Mouse (Mus musculus) c-Kit-positive CD71-negative TER-119-negative erythroid progenitor cells, embryonic 14.5 days (primary cell): ENCODE measurements around the gene Ppp1r13b.
"Not testable (repeated sequence)": the region's sequence is repeated elsewhere in the genome, so short reads cannot be mapped to it uniquely, and the experiment has no call there.

Source experiments
- DNase-seq: peaks from one replicate; pipeline ENCODE4 v3.0.0-alpha.2; 2013; ENCODE audit warnings: low read depth

Gene Ppp1r13b

DNA sequence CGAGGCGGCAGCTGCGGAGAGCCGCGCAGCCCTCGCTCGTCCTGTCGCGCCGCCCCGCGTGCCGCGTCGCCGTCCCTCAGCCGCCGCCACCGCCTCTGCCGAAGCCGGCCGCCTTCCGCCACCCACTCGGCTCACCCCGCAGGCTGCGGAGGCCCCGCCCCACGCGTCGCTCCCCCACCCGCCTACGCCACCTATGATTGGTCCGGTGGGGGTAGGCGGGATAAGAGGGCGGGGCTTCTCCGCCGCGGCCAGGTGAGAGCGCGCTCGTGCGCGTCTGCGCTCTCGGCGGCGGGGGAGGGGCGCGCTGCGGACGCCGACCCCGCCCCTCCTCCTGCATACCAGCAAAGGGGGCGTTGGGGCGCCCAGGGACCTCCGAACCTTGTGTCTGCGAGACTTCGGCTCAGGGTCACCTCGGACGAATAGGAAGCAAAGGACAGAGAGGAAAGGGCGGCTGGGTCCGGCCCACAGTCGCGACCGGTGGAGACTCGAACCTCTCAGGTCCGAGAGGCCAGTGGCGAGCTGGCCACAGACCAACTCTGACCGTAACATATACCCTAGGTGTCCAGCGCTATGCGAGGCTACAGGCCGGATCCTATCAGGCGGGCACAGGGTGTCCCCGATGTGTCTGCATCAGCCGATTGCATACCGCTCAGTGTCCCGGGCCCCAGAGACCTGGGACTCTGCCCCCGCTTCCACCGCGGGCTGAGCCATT is at the start of gene Ppp1r13b:
Gene Ppp1r13b (minus strand): TSS at position 141 of the 712 bp plus-strand sequence.
- peak; percentile 80 for DNase-seq

- no peak for DNase-seq
These were observed 48.3 kb upstream of the Ppp1r13b start for GRCm38 (mm10) chr12:111956173-111956572.

GRCm38 (mm10) chr12:111951701-111952100 is 43.8 kb upstream of the Ppp1r13b start:
- DNase-seq: no peak

DNA sequence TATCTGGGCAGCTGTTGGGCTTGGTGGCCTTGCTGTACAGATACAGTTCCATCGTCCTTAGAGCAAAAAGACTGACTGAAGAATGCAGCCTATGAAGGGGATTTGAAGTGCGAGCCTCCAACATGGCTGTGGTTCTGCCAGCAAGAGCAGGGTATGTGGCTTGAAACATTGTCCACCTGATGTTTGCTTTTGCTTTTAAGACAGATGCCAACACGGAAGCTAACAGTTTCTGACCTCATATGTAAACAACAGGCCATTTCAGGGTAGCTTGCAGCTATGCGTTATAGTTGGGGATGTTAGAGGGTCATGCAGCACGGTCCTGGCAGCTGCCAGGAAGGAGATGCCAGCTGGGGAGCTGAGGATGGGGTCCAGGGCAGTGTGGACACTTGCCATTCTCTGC is 42.6 kb upstream of the Ppp1r13b start:
- DNase-seq: no peak

- DNase-seq: peak; percentile 70
These were observed 38.8 kb upstream of the Ppp1r13b start for GRCm38 (mm10) chr12:111946716-111947115.

DNA sequence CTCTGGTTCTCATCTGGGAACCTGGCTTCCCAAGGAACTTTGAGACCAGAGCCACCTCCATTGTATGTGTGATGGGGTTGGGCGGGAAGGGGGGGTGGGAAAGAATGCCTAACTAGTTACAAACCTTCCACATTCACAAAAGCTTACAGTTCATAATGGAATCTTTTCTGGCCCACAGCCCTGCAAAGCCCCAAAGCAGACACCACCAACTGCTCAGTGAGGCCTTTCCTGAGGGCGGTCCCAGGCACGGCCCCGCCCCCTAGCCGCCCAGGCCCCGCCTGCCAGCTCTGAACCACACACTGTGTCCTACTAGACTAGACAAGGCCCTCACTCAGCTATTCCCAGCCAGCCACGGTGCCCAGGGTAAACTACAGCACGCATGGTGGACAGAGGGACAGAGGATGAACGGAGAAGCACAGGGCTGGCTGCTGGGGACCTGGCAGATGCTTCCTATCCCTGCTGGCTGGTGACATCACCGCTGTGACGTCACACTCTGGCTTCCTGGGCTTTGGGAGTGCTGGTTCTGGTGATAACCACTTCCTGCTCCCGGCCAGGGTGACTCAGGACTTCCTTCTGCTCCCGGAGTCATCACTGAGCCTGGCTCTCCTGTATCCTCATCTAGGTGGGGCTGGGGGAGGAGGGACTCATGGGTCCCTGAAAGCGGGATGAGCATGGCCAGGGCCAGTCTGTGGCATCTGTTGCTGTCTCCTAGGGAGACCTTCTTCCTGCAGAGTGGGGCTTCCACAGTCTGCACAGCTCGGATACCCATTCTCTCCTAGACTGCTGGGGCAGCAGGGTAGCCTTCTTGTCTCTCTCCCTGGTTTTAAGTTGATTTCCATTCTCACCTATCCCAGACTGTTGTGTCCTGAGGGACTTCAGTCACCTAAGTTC is 38.1 kb upstream of the Ppp1r13b start:
- not testable (repeated sequence) for DNase-seq

- no peak for DNase-seq
These were observed 37.2 kb upstream of the Ppp1r13b start for GRCm38 (mm10) chr12:111945115-111945514.

DNA sequence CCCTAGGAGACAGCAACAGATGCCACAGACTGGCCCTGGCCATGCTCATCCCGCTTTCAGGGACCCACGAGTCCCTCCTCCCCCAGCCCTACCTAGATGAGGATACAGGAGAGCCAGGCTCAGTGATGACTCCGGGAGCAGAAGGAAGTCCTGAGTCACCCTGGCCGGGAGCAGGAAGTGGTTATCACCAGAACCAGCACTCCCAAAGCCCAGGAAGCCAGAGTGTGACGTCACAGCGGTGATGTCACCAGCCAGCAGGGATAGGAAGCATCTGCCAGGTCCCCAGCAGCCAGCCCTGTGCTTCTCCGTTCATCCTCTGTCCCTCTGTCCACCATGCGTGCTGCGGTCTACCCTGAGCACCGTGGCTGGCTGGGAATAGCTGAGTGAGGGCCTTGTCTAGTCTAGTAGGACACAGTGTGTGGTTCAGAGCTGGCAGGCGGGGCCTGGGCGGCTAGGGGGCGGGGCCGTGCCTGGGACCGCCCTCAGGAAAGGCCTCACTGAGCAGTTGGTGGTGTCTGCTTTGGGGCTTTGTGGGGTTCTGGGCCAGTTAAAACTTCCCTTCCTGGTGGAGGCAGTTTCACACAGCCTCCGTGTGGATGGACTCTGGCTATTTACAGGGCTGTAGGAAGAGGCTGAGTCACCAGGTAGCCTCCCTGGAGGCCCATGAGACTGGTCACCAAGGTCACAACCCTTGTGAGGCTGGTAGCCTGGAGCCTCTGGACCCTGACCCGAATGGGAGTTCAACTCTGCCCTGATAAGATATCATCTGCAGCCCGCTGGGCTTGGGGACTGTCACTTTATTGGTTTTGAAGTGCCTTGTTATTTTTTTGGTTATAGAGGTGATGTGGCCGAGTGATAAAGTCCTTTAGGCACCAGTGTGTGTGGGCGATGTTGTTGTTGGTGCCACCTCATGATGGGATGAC is 36.4 kb upstream of the Ppp1r13b start:
- DNase-seq: not testable (repeated sequence)

GRCm38 (mm10) chr12:111943421-111944064 is 35.6 kb upstream of the Ppp1r13b start:
- no peak for DNase-seq

DNA sequence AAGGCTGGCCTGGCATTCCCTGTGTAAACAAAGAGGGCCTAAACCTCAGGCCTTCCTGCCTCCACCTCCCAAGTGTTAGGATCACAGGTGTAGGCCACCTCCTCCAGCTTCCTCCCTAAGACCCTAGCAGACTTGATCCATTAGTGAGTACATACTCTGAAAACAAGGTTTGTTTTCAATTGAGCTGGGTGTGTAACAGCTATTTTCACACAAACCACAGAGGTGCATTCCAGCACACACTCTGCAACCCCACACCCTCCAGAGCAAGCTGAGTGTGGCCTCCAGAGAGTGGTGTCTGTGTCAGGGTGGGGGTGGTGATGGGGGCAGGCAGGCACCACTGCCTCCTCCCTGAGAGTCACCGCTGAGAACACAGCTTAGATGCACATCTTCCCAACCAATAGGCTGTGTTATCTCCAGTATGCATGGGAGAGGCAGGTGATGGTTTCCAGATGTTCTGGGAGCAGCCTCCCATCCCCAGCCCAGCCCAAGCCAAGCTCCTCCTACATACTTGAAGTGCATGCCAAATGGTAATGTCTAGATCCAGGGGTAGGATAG is 30.8 kb upstream of the Ppp1r13b start:
- no peak for DNase-seq

GRCm38 (mm10) chr12:111936706-111937550 is 29.0 kb upstream of the Ppp1r13b start:
- no peak for DNase-seq

- no peak for DNase-seq
These were observed 26.1 kb upstream of the Ppp1r13b start for GRCm38 (mm10) chr12:111933971-111934370.

GRCm38 (mm10) chr12:111933032-111933704 is 25.3 kb upstream of the Ppp1r13b start:
- no peak for DNase-seq

- no peak for DNase-seq
These were observed 24.6 kb upstream of the Ppp1r13b start for GRCm38 (mm10) chr12:111932513-111932912.

DNA sequence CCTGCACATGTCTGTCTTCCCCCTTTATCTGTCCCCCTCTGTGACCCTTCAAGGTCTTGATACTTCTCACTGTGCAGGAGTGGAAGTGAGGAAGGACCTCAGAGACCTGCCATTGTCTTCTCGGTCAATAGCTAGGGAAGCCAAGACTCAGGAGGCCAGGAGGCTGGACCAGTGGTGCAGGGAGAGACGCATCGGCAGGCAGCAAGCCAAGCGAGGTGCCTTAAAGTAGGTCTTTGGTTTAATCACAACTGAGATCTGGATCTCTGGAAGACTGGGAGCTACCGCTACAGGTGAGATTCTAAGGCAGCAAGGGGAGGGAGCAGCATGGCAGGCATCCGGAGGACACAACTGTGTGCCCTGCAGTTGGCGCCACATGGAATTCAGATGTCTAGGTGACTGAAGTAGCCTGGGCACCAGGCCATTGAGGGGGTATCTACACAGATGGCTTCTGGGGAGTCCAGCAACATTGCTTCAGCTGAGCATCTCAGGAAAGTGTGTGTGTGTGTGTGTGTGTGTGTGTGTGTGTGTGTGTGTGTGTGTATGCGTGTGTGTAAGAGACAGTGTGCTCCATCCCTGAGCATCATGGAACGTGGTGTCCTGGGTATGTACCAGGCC is 23.6 kb upstream of the Ppp1r13b start:
- no peak for DNase-seq

DNA sequence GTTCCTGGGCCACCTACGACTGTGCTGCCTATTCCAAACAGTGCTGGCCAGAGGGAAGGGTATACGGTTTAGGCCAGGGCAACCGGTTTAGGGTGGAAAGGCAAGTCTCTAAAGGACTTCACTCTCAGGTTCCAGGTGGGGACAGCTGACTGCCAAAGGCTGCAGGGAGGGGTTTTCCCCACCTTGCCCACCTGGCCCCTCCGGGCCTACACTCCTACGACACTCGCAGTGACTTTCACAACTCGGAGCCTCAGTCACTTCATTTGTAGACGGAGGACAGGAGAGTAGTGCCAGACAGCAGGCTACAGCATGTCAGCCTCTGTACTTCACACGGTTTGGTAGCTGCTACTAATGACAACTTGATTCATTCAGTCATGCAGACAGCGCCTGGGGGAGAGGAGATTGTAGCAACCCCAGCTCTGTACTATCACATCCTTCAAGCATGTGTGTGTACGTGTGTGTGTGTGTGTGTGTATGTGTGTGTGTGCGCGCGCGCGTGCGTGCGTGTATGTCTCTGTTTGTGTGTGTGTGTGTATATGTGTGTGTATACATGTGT is 20.6 kb upstream of the Ppp1r13b start:
- DNase-seq: no peak

DNA sequence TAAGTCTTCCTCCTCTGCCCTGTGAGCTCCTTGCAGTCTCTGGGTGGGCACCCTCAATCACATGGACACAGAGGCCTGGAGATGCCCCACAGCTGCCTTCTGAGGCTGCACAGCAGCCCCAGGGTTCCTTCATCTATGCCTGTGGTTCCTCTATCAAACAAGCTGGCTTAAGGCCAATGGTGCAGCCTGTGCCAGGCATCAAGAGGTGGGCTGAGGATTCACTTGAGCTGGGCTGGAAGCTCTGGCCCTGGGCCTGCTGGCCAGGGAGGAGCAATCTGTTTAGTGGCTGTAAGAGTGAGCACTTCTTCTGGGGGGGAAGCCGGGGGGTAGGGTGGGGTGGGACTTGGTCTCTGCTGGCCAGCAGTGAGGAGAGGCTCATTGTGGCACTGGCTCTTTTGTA is 19.4 kb upstream of the Ppp1r13b start:
- DNase-seq: no peak

- no peak for DNase-seq
These were observed 15.2 kb upstream of the Ppp1r13b start for GRCm38 (mm10) chr12:111923117-111923516.

DNA sequence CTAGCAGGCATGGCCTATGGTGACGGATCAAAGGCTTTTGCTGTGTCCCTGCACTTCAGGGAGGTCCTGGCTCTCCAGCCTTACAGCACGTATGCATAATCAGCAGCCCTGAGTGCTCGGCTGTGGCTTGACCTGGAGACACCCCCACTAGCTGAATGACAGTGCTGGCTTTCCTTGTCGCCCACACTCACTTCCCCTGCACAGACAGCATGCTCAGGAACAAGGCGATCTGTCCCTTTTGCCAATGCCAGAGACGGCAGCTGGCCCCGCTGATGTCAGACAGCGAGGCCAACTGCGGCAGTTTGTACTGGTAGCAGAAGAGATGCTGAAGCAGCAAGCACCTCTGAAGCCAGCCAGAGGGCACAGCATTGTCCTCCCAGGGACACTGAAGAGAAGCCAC is 12.1 kb upstream of the Ppp1r13b start:
- no peak for DNase-seq
